Mouse (Mus musculus) monocyte, adult 2 months (primary cell): ENCODE measurements around the gene Deaf1.
A peak's percentile ranks its signal among the peaks of the same experiment; 100 is the strongest.

Source experiments
- DNase-seq, 2 experiments: peaks; one replicate each; pipeline ENCODE4 v3.0.0; 2022; ENCODE audit warnings: low spot score in 2 of 2, low read depth in 1 of 2

Gene Deaf1

DNA sequence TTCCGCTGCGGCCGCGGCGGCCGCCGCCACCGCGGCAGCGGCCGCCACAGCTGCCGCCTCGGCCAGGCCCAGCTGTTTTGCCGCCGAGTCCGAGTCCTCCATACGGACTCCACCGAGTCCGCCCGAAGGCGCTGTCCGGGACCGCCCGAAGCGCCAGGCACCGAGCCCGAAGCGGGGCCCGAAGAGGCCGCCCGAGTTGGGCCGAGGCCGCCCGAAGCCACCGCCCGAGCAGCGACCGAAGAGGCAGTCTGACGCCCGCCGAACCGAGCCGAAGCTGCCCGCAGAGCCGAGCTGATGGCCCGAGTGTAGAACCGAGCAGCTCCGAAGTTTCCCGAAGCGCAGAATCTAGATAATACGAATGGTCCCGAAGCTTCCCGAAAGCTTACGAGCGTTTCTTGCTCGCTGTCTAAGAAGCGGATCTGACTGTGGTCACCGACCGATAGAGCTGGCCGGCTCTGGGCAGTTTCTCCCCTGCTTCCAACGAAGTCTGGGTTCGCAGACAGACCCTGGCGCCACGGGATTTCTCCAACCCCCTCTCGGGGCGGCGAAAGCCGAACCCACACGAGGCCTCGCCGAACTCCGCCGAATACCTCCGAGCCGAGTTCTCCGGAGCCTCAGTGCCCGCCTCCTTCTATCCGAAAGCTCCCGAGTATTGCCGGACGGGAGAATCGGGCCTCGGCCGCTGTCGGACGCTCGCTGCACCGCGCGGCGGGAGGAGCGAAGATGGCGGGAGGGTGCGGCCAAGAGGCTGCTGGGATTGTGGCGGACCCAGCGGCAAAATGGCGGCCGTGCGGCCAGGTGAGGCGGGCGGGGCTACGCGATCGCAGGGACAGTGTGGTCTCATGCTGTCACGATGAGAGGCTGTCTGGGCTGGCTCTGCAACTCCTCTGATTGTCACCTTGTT lies at the start of gene Deaf1, which contains the start of gene Tmem80:
Gene Deaf1, minus strand, starts transcription at position 222 of the 904 bp plus-strand sequence.
Gene Tmem80, plus strand, starts transcription at position 271 of the 904 bp plus-strand sequence.
- DNase-seq = peak; percentile 96 to 97

DNA sequence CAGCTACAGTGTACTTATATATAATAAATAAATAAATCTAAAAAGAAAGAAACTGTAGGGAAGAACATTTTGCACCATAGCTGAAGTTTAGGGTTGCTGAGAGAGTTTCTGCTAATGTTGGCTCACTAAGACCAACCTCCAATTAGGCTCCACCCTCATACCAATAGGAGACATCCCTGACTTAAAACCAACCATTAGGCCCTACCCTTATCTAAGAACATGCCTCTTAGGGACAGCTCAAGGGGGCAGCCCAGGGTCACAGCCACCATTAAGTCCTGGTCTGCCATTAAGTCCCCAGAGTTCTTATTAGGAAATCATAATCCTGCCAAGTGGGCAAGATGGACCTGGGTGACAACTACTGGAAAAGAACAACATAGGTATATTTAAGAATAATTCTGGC lies 46.9 kb upstream of the Deaf1 start:
- no peak for DNase-seq

DNA sequence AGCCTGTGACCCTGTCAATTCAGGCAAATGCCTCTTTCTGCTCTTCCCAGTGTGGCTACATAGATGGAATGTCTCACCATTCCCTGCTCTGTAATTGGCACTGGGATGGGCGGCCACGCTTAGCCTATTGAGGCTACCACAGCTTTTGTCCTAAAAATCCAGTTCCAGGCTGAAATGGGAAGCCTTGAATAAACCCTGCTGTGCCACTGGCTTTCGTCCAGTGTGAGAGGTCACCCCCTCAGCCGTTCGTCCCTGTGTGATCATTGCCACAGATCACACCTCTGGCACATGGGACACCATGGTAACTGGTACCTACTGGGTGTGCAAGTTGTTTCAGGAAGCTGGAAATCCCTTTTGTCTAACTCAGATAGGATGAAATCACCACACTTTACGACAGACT lies 46.1 kb upstream of the Deaf1 start:
- DNase-seq = no peak

DNA sequence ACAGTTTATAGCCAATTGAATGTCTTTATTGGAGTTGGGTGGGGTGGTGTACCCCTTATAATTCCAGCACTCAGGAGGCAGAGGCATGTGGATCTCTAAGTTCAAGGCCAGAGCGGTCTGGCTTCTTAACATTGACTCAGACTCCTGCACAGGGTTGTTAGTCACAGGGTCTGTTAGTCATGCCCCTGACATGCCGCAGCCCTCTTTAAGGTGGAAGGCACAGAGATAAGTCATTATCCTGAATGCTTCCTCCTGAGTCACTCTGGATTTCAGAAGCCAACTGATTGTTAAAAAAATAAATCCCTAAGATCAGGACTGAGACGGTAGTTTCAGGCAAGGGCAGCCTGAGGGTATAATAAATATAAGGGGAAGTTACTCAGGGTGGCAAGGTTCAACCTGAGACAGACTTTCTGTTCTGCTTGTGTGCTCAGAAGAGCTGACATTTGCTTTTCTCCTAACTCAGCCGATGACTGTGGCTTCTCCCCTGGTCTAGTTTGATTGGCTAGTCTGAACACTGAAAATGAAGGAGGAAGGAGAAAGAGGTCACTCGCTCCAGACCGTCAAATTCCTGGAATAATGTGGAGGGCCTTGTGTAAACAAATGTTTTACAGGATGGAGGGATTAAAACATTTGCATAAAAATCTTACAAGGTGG lies 44.6 kb upstream of the Deaf1 start:
- DNase-seq = no peak

DNA sequence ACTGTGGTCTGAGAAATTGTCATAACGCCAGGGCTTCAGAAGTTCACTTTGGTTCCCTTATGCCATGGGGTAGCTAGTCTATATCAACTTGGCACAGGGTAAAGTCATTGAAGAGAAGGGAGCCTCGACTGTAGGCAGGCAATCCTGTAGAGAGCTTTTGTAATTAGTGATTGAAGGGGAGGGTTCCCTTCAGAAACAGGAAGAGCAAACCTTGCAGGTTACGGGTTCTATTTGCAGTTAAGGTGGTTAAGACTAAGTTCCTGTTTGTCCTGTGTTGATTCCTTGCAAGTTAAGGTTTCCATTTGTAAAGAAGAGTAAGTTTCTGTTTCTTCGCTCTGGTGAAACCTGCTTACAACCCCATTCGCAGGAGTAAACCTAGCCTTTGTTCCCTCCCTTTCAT lies 42.4 kb upstream of the Deaf1 start:
- DNase-seq = no peak

DNA sequence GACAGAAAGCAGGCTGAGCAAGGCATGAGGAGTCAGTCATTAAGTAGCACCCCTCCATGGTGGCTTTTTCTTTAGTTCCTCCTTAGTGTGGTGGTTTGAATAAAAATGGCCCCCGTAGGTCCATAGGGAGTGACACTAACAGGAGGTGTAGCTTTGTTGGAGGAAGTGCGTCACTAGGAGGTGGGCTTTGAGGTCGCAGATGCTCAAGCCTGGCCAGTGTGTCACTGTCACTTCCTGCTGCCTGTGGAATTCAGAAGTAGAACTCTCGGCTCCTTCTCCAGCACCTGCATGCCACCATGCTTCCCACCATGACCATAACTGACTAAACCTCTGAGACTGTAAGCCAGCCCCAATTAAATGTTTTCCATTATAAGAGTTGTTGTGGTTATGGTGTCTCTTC lies 39.9 kb upstream of the Deaf1 start:
- DNase-seq = no peak

DNA sequence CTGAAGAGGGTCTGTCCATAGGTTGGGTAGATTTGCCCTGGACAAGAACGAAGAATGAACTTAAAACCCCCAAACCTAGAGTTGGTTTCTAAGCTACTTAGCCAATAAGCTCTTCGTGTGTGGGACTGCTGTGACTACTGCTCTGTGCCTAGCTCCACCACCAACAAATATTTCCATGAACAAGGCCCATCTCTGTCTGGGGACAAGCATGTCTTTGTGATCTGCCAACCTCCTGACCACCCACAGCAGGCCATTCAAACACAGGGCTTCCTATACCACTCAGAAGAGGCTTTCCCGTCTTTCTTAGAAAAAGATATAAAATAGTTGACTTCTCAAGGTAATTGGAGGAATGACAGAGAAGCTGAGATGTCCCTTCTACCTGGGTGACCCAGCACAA lies 37.6 kb upstream of the Deaf1 start:
- no peak for DNase-seq

DNA sequence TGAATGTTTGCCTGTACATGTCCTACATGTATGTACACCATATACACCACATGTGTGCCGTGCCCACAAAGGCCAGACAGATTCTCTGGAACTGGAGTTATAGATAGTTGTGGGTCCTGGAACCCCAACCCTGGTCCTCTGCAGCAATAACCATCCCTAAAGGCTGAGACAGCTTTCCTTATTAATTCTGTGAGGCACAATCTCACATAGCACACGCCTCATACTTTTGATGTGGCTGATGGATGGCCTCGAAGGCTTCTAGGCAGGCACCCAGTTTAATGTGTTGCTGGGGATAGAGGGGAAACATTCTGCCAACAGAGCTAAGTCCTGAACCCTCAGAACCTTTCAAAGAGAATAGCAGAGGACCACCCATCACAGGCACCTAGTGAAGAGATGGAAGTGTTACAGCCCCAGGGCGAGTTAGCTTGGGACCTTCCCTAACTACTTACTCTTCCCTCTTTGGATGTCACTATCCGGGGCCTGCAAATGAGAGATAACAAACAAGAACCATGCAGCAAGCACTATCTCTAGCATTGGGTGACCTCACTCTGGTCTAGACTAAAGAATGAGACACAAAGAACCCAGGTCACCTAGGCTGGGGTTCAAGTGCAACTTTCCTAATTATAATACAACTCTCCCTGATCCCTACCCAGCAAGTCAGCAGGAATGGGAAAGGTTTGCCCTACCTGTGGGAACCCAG lies 37.0 kb upstream of the Deaf1 start:
- no peak for DNase-seq

DNA sequence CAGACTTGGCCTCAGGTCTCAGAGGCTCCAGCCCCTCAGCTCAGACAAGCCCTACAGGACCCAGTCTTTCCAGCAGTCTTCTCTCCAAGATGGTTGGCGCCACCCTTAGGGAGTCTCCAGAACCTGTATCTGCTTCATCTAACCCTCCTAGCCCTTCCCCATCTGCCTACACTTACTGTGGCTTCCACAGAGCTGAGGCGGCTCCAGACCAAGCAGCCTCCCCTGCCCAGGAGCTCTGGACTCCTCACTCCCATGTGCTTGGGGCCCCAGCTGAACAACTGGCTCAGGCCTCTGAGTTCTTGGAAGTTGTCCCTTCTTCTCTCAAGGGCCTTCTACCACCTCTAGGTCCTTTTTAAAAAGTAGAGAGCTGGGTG lies 36.2 kb upstream of the Deaf1 start:
- no peak for DNase-seq

DNA sequence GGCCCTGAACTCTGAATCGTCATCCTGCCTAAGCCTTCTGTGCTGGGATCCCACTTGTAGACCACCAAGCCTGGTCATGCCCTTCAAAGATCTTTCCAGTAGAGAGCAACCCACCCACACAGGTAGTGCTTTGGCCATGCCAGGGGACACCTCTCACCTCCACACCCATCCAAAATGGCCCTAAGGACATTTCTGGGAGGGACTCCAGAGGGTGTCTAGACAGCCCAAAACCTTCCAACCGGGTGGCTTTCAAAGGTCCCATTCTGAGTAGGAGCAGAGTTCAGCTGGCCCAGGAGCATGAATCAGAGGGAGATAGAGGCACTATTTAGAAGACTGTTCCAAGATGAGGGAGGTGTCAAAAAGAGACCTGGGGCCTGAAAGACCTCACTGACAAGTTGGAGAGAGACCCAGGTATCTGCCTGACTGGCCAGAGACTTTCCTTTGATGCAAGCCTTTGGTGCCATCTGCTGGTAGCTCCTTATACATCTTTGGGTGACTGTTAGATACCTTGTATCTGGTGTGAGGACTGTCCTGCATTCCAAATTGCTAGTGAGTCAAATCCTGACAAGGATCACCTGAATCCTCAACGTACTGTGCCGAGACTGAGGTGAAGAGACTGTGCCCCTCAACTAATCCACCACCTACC lies 35.7 kb upstream of the Deaf1 start:
- DNase-seq = peak in 1 of 2 experiments; percentile 19

DNA sequence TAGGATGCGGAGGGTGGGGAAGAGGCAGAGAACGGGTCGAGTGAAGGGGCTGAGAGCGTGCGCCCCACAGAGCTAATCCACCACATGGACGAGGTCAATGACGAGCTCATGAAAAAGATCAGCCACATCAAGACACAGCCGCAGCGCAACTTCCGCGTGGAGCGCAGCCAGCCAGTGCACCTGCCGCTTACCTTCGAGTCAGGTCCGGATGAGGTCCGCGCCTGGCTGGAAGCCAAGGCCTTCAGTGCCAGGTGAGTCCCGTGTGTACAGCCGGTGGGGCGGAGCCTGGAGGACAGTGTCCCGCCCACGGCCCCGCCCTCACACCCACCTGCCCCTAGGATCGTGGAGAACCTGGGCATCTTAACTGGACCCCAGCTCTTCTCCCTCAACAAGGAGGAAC lies 34.0 kb upstream of the Deaf1 start:
- no peak for DNase-seq

DNA sequence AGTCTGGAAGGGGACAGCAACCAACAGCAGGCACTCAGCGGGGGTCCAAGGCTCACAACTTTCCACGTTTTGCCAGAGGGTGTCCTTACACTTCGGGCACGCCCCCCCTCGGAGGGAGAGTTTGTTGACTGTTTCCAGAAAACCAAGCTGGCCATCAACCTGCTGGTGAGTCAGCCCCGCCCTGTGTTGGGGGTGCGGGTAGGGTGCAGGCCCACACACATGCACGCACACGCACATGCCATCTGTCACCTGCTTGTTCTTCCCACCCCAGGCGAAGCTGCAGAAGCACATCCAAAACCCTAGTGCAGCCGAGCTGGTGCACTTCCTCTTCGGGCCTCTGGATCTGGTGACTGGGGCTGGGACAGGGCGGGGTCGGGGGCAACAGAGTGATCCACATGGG lies 29.5 kb upstream of the Deaf1 start:
- DNase-seq = no peak

DNA sequence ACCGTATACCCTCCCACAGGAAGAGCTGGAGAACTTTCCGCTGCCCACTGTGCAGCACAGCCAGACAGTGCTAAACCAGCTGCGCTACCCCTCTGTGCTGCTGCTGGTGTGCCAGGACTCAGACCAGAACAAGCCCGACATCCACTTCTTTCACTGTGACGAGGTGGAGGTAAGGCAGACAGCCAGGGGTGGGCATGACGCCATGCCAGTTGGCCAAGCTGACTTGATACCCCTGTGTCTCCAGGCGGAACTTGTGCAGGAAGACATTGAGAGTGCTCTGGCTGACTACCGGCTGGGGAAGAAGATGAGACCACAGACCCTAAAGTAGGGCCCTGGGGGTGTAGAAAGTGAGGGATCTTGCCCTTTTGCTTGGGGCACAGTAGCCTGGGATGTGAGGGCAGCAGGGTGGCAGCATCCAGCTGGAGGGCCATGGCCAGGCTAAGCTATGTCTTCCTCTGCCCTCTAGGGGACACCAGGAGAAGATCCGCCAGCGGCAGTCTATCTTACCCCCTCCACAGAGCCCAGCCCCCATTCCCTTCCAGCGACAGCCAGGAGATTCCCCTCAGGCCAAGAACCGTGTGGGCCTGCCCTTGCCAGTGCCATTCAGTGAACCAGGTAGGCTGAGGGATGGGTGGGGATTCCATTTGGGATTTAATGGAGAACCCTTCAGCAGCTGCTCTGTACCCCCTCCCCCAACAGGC lies 28.3 kb upstream of the Deaf1 start:
- DNase-seq = no peak

DNA sequence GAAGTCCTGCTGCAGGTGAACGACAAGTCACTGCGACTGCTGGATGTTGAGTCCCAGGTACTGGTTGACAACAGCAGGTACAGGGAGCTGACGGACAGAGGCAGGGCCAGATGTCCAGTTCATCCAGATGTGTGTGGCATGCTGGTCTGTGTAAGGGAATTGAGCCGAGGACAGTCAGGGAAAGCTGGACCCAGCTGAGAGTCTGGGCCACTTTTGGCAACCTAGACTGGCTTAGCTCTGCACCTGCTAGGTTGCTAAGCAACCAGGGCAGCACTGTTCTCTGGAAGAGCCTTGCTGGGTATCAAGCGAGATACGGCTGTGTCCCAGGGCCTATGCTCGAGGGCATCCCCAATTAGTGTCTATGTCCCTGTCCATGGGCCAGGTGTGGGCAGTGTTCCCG lies 27.6 kb upstream of the Deaf1 start:
- DNase-seq = no peak

DNA sequence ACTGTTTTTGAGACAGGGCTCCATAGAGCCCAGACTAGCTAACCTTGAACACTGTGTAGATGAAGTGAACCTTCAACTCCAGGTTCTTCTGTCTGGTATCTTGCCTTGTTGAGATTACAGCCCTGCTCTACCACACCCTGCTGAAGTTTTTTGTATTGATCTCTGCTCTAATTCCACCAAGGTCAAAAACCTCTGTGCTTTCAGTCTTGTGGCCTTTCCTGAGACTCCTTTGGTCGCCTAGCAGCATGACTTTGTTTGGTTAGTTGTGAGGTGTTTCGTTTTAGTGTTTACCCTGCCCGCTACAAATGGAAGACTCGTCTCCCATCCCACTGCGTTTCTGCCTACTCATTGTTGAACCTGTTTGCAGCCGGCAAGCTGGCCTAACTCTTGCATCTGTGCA lies 23.6 kb upstream of the Deaf1 start:
- DNase-seq = no peak

DNA sequence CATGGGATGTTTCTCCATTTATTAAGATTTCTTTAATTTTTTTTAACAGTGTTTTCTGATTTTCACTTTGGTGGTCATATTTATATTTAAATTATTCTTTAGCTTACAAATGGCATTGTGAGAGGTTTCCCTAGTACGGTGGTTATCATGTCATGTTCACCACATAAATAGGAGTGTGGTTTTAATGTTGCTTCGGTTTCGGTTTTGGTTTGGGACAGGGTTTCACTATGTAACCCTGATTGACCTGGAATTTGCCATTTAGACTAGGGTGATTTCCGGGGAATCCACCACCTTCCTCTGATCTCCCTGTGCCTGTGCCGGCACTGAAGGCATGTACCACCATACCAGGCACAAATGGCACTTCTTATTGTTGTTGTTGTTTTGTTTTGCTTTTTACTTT lies 17.3 kb upstream of the Deaf1 start:
- DNase-seq = no peak

DNA sequence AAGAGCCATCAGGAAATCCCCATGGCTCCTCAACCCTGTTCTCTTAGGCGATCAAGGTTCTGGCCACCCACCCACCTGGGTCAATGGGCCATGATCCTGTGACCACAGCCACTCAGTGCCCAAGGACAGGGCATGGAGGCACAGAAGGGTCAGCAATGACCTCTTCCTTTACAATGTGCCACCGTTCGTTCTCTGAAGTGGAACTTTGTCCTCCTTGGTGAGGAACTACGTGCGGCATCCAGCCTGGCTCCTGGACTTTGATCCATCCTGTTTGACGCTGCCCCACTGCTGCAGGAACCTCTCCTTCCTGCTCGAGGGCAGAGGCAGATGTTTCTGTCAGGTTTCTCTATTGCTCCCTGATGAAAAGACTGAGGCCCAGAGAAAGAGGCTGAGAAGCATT lies 16.2 kb upstream of the Deaf1 start:
- DNase-seq = no peak

DNA sequence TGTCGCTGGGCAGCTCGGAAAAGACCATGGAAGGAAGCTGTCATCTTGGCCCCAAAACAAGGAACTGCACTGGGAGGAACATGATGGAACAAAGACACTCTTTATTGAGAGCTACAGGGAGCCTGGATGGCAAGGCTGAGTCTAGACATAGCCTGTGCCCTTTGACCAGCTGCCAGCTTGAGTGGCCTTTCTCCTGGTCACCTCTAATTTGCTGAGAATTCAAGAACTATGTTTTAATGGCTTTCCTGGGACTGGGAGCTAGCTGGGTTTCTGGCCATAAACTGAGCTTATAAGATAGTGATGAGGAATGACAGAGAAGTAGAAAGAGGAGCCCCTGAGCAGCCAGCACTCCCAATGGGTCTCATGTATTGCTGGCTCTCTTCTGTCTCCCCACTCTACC lies 15.7 kb upstream of the Deaf1 start:
- DNase-seq = no peak

DNA sequence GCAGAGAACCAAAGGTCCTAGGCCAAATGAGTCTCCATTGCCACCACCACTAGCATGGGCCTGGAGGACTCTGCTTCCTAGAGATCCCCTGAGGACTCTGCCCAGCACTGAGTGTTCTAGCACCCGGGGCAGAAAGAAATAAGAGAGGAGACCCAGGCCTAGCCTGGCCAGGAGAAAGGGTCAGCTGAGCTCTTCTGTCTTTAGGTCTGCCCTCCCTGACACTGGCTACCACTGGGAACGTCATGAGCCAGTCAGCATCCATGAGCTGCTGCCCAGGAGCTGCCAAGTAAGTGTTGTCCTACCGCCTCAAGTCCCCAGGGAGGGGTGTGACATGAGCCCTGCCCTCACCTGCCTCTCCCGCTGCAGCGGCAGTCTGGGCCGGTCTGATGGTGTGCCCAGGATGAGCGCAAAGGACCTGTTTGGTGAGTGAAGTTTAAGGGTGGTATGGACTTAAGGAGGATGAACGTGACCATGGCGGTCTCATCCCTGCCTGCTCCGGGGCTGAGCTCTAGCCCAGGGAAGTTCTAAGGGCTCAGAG lies 14.3 kb upstream of the Deaf1 start:
- DNase-seq = no peak

DNA sequence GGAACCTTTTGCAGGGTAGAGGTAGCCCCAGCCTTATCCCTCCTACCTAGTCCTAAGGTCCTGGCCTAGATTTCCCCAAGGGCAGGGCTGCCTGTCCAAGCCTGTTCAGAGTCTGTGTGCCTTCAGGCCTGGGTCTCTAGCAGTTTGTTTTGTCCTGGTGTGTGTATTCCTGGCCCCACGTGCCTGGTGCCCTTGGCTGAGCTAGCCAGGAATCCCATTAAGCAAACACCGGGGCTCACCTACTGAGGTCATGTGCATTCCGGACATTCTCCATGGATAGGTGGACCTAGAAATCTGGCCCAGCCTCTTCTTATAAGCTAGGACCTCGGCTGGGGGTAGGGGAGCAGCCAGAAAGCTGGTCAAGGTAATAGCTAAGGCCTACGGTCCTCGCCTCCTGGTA lies 13.0 kb upstream of the Deaf1 start:
- no peak for DNase-seq

DNA sequence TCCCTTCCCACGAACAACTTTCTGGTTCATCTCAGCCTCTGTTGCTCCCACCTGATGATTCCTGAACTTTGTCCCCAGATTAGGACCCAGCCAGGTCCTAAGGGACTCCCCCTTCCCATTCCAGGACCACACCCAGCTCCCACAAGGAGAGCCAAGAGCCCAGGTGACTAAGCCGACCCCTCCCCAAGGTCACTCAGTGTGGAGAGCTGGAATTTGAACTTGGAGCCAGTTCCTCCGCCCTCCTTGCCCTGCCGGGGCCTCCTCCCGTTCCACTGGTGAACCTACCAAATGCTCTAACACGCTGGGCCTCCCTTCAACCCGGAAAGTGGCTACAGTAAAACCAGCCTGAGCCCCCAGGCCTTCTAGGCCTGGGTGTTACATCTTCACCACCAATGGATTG lies 12.5 kb upstream of the Deaf1 start:
- DNase-seq = no peak
